In genomic region chr4:140957725-140958124, GRCm38 (mm10) we compare ENCODE assay signal across 8 mouse cellular contexts. TPM values are rescaled to one million over a fixed set of nuclear protein-coding genes. Genes with fewer than 3 reads are reported as not detected.
DNase-seq lines count a peak whose midpoint lies in the region; ATAC-seq and TF ChIP-seq lines count a peak whose summit lies in the region.

No protein-coding gene starts in this region.

- peak overlapping the region; percentile 81 for H3K27ac ChIP-seq in forebrain, embryonic 15.5 days (replicated peaks)
- H3K27ac ChIP-seq in layer of hippocampus, adult 2 months: peak overlapping the region; percentile 91
- no peak overlapping the region for H3K27ac ChIP-seq in lung, embryonic 15.5 days
- H3K27ac ChIP-seq in thymus, adult 2 months (ENCODE audit: control insufficient read depth, insufficient read depth, low read length): peak overlapping the region; percentile 73

- intact Hi-C loops in heart, postnatal 25 days (cut with DNase I): loop anchor here (1.0 to 10.0 kb wide), 4 partner anchors 55 to 233 kb away; partner anchors contain the start of gene Padi3

- ATAC-seq in forebrain, embryonic 15.5 days (replicated peaks): peak; percentile 47
- ATAC-seq in lung, embryonic 15.5 days (ENCODE audit: borderline replicate concordance, extremely low read depth, low FRiP score, low TSS enrichment): no peak
- ATAC-seq in neutrophil, adult 5-6 weeks (ENCODE audit: extremely low read depth, insufficient number of reproducible peaks, low FRiP score, poor library complexity, severe bottlenecking): peak; percentile 58; the same call in 1 of the 2 replicates

- WGBS in forebrain, embryonic 15.5 days: under 1% methylated on average over 13 of the region's 13 CpGs
- 2% methylated on average over 13 of the region's 13 CpGs for WGBS in lung, embryonic 15.5 days
- 11% methylated on average over 13 of the region's 13 CpGs for WGBS in thymus, adult 2 months

- H3K36me3 ChIP-seq in forebrain, embryonic 15.5 days: no peaks in the 10 kb centered on the region
- H3K36me3 ChIP-seq in lung, embryonic 15.5 days: no peaks in the 10 kb centered on the region
- no peaks in the 10 kb centered on the region for H3K36me3 ChIP-seq in thymus, adult 2 months (ENCODE audit: control insufficient read depth, insufficient read depth, low read length)

- H3K9me3 ChIP-seq in forebrain, embryonic 15.5 days: no peaks in the 10 kb centered on the region
- H3K9me3 ChIP-seq in lung, embryonic 15.5 days: no peaks in the 10 kb centered on the region

- H3K9ac ChIP-seq in forebrain, embryonic 15.5 days (replicated peaks): peak overlapping the region; percentile 60
- H3K9ac ChIP-seq in lung, embryonic 15.5 days: peak overlapping the region; percentile 44

- peak overlapping the region; percentile 48 for H3K4me3 ChIP-seq in forebrain, embryonic 15.5 days
- peak overlapping the region; percentile 61 for H3K4me3 ChIP-seq in layer of hippocampus, adult 2 months
- peak overlapping the region; percentile 39 for H3K4me3 ChIP-seq in lung, embryonic 15.5 days
- peak overlapping the region; percentile 44 for H3K4me3 ChIP-seq in thymus, adult 2 months (ENCODE audit: control insufficient read depth, insufficient read depth, low read length)

- no peaks in the 10 kb centered on the region for H3K27me3 ChIP-seq in forebrain, embryonic 15.5 days
- peaks cover 13% of the 10 kb centered on the region for H3K27me3 ChIP-seq in lung, embryonic 15.5 days
- H3K27me3 ChIP-seq in thymus, adult 2 months (ENCODE audit: control insufficient read depth, insufficient read depth, low read length): no peaks in the 10 kb centered on the region

- no peak for TF ChIP-seq POLR2A in thymus, adult 2 months (IDR thresholded peaks at IDR 0.05; ENCODE audit: control insufficient read depth, extremely low read depth, insufficient read depth, low read length, poor library complexity)

- peaks cover 33% of the 10 kb centered on the region for H3K4me1 ChIP-seq in forebrain, embryonic 15.5 days
- H3K4me1 ChIP-seq in lung, embryonic 15.5 days: peaks cover 28% of the 10 kb centered on the region
- H3K4me1 ChIP-seq in thymus, adult 2 months (replicated peaks; ENCODE audit: control insufficient read depth, insufficient read depth, low read length): peaks cover 38% of the 10 kb centered on the region

- peak; percentile 99 for TF ChIP-seq CTCF in layer of hippocampus, adult 2 months (conservative IDR thresholded peaks at IDR 0.05)
- TF ChIP-seq CTCF in thymus, adult 2 months (IDR thresholded peaks at IDR 0.05; ENCODE audit: borderline replicate concordance, control insufficient read depth, extremely low read depth, insufficient read depth, low read length, poor library complexity): peak; percentile 97

- peak; percentile 72 for DNase-seq in ES-CJ7 (ENCODE audit: low read depth, low spot score)
- peak; percentile 76 to 87 for DNase-seq in cerebellum, adult 18-20 months
- peak; percentile 42 for DNase-seq in heart, postnatal 25 days (ENCODE audit: low spot score)
- DNase-seq in layer of hippocampus, adult 2 months (ENCODE audit: low spot score in 2 of 2): peak; percentile 82
- peak; percentile 89 for DNase-seq in thymus, adult 2 months

- H3K4me2 ChIP-seq in forebrain, embryonic 15.5 days (replicated peaks): peak overlapping the region; percentile 92
- peak overlapping the region; percentile 81 for H3K4me2 ChIP-seq in lung, embryonic 15.5 days

RNA-seq across cellular contexts. Expression of gene Sdhb, which starts 3.3 kb away (rescaled TPM):
- polyA plus RNA-seq in forebrain, embryonic 15.5 days (2015; fragmentation: Nextera tagmentation; extraction: Ambion mirVana): 428 and 441 TPM in 2 replicates
- total RNA-seq in heart, postnatal 25 days (2021): 1,000 to 10,000 TPM; 1,213 to 1,269 TPM
- total RNA-seq in layer of hippocampus, adult 2 months (2021): 100 to 1,000 TPM; 170 to 183 TPM
- 370 and 381 TPM in 2 replicates for polyA plus RNA-seq in lung, embryonic 15.5 days (2015; fragmentation: Nextera tagmentation; extraction: Ambion mirVana)
- 71.8 and 72.5 TPM in 2 replicates for total RNA-seq in neutrophil, adult 5-6 weeks (2017)
- polyA plus RNA-seq in thymus, adult 2 months (2012; rRNA removed): 194 and 239 TPM in 2 replicates

RNA-seq across cellular contexts. Expression of gene Atp13a2, which starts 28.9 kb away (rescaled TPM):
- 123 and 127 TPM in 2 replicates for polyA plus RNA-seq in forebrain, embryonic 15.5 days (2015; fragmentation: Nextera tagmentation; extraction: Ambion mirVana)
- total RNA-seq in heart, postnatal 25 days (2021): 10 to 100 TPM; 16.5 to 19.4 TPM
- 100 to 1,000 TPM; 155 to 162 TPM for total RNA-seq in layer of hippocampus, adult 2 months (2021)
- 35.0 and 36.0 TPM in 2 replicates for polyA plus RNA-seq in lung, embryonic 15.5 days (2015; fragmentation: Nextera tagmentation; extraction: Ambion mirVana)
- total RNA-seq in neutrophil, adult 5-6 weeks (2017): 47.8 TPM in 2 replicates
- 300 and 301 TPM in 2 replicates for polyA plus RNA-seq in thymus, adult 2 months (2012; rRNA removed)

RNA-seq across cellular contexts. Expression of gene Padi2, which starts 51.6 kb away (rescaled TPM):
- 0.34 and 0.90 TPM in 2 replicates for polyA plus RNA-seq in forebrain, embryonic 15.5 days (2015; fragmentation: Nextera tagmentation; extraction: Ambion mirVana)
- under 1 TPM; 0.42 to 0.81 TPM for total RNA-seq in heart, postnatal 25 days (2021)
- 10 to 100 TPM; 20.2 to 26.5 TPM for total RNA-seq in layer of hippocampus, adult 2 months (2021)
- 1.8 and 2.6 TPM in 2 replicates for polyA plus RNA-seq in lung, embryonic 15.5 days (2015; fragmentation: Nextera tagmentation; extraction: Ambion mirVana)
- total RNA-seq in neutrophil, adult 5-6 weeks (2017): 8.4 and 9.3 TPM in 2 replicates
- 19.5 and 21.9 TPM in 2 replicates for polyA plus RNA-seq in thymus, adult 2 months (2012; rRNA removed)

RNA-seq across cellular contexts. Expression of gene Mfap2, which starts 52.5 kb away (rescaled TPM):
- 215 and 229 TPM in 2 replicates for polyA plus RNA-seq in forebrain, embryonic 15.5 days (2015; fragmentation: Nextera tagmentation; extraction: Ambion mirVana)
- total RNA-seq in heart, postnatal 25 days (2021): 1 to 10 TPM; 6.7 to 6.9 TPM
- 1 to 10 TPM; 4.5 to 6.9 TPM for total RNA-seq in layer of hippocampus, adult 2 months (2021)
- polyA plus RNA-seq in lung, embryonic 15.5 days (2015; fragmentation: Nextera tagmentation; extraction: Ambion mirVana): 496 and 501 TPM in 2 replicates
- not detected in 2 replicates for total RNA-seq in neutrophil, adult 5-6 weeks (2017)
- 6.1 and 7.0 TPM in 2 replicates for polyA plus RNA-seq in thymus, adult 2 months (2012; rRNA removed)

Comparison
In these comparisons a context has a peak if more than half of its experiments do, and no peak if none do; other contexts are left out.
1. RNA of gene Sdhb, which starts 3.3 kb away (total RNA-seq): 1,213 to 1,269 TPM in heart, postnatal 25 days; 170 to 183 TPM in layer of hippocampus, adult 2 months and 71.8 to 72.5 TPM in neutrophil, adult 5-6 weeks; every median in the first group is over 4 times any median in the second.
2. Peak in every context shown above with its lines, with median percentiles within 50 percentile points of each other: DNase-seq and H3K4me3 ChIP-seq.